Mouse (Mus musculus) stomach, embryonic 15.5 days (tissue): ENCODE results near the gene Sox2. TPM values are rescaled to one million over a fixed set of nuclear protein-coding genes. Genes with fewer than 3 reads are reported as not detected.

Source experiments
- ATAC-seq: fragments of 200-750 bp; cut with Nextera tagmentation; 2 replicates; pipeline ENCODE4 v1.8.0; 2017; ENCODE audit warnings: low read depth, moderate number of reproducible peaks, moderate TSS enrichment; ENCODE audit not compliant: insufficient read depth, low FRiP score
- H3K27ac ChIP-seq: fragments of 300-500 bp; sonication (generic); 2 replicates; pipeline ENCODE4 v1.5.1; 2015; ENCODE audit warnings: mild to moderate bottlenecking, inconsistent platforms
- H3K27me3 ChIP-seq: fragments of 300-500 bp; sonication (generic); replicated peaks from 2 replicates; pipeline ENCODE4 v1.6.1; 2015; ENCODE audit warnings: inconsistent platforms
- H3K36me3 ChIP-seq: fragments of 300-500 bp; sonication (generic); 2 replicates; pipeline ENCODE4 v1.6.1; 2015; ENCODE audit warnings: inconsistent platforms
- H3K4me1 ChIP-seq: fragments of 300-500 bp; sonication (generic); 2 replicates; pipeline ENCODE4 v1.6.1; 2015; ENCODE audit warnings: inconsistent platforms
- H3K4me2 ChIP-seq: fragments of 300-500 bp; sonication (generic); 2 replicates; pipeline ENCODE4 v1.6.1; 2015; ENCODE audit warnings: mild to moderate bottlenecking, inconsistent platforms
- H3K4me3 ChIP-seq: fragments of 300-500 bp; sonication (generic); replicated peaks from 2 replicates; pipeline ENCODE4 v1.5.1; 2015; ENCODE audit warnings: inconsistent platforms
- H3K9ac ChIP-seq: fragments of 300-500 bp; sonication (generic); 2 replicates; pipeline ENCODE4 v1.6.1; 2015; ENCODE audit warnings: inconsistent platforms
- H3K9me3 ChIP-seq: fragments of 300-500 bp; sonication (generic); 2 replicates; pipeline ENCODE4 v1.6.1; 2016; ENCODE audit warnings: inconsistent platforms
- WGBS: fragments of 180-500 bp; shearing (Covaris S2); methylation state at CpG from one replicate; pipeline ENCODE4 v1.1.7; 2015; 5-methylcytosine and 5-hydroxymethylcytosine counted together
- polyA plus RNA-seq: library from polyadenylated mRNA; unstranded; fragments of >200 nt; fragmentation: Nextera tagmentation; extraction: Ambion mirVana; gene quantifications from 2 replicates; pipeline ENCODE4 v1.2.1, GENCODE M21; 2015

Sox2 gene
- polyA plus RNA-seq: 11.6 and 14.0 TPM in 2 replicates

GRCm38 (mm10) chr3:34649726-34650620 is at the start of gene Sox2:
Gene Sox2 (plus strand): TSS chr3:34650405.
- H3K36me3 ChIP-seq: no peaks in the 10 kb centered on the region
- H3K4me3 ChIP-seq: peak within 1 kb of the TSS; percentile 50
- H3K4me1 ChIP-seq: peaks cover 24% of the 10 kb centered on the region; the same call in 1 of the 2 replicates
- no peaks in the 10 kb centered on the region for H3K9me3 ChIP-seq
- peaks cover 70% of the 10 kb centered on the region for H3K27me3 ChIP-seq
- WGBS: under 1% methylated on average over 76 of the region's 86 CpGs
- H3K9ac ChIP-seq: peak within 1 kb of the TSS; percentile 39; the same call in 1 of the 2 replicates
- H3K27ac ChIP-seq: peak within 1 kb of the TSS; percentile 92
- peak within 1 kb of the TSS; percentile 63 for H3K4me2 ChIP-seq
- peak; percentile 92 for ATAC-seq

DNA sequence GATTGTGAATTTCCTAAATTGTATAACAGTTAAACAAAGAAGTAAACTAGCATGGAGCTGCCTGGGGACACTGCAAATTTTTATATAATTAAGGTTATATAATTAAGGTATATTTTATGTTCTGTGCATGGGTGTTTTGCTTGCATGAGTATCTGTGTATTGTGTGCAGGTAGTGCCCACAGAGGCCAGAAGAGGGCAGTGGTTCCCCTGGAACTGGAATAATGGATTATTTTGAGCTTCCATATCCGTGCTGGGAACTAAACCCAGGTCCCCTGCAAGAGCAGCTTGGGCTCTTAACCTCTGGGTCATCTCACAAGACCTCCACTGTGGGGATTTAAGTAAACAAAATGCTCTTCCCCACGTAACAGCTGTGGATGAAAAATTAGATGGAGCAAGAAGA is 49.1 kb upstream of the Sox2 start:
- H3K27ac ChIP-seq: no peak overlapping the region
- no peaks in the 10 kb centered on the region for H3K9me3 ChIP-seq
- H3K27me3 ChIP-seq: no peaks in the 10 kb centered on the region
- H3K36me3 ChIP-seq: no peaks in the 10 kb centered on the region
- H3K9ac ChIP-seq: no peak overlapping the region
- H3K4me3 ChIP-seq: no peak overlapping the region
- ATAC-seq: no peak
- 49% methylated on average over 2 of the region's 2 CpGs for WGBS
- H3K4me2 ChIP-seq: no peak overlapping the region
- no peaks in the 10 kb centered on the region for H3K4me1 ChIP-seq

- Histone ChIP-seq H3K4me1 (no peaks in the 10 kb centered on the region), H3K9me3 (no peaks in the 10 kb centered on the region), H3K27ac (no peak overlapping the region), H3K9ac (no peak overlapping the region), H3K27me3 (no peaks in the 10 kb centered on the region), H3K4me3 (no peak overlapping the region), H3K36me3 (no peaks in the 10 kb centered on the region), H3K4me2 (no peak overlapping the region)
- ATAC-seq: no peak
- WGBS: 76% methylated on average over 7 of the region's 7 CpGs
Observed at GRCm38 (mm10) chr3:34614107-34614506, 36.1 kb upstream of the Sox2 start.

GRCm38 (mm10) chr3:34615526-34615925 is 34.7 kb upstream of the Sox2 start:
- Histone ChIP-seq H3K4me2 (no peak overlapping the region), H3K9me3 (no peaks in the 10 kb centered on the region), H3K36me3 (no peaks in the 10 kb centered on the region), H3K27me3 (no peaks in the 10 kb centered on the region), H3K27ac (no peak overlapping the region), H3K9ac (no peak overlapping the region), H3K4me1 (no peaks in the 10 kb centered on the region), H3K4me3 (no peak overlapping the region)
- no peak for ATAC-seq
- 68% methylated on average over 15 of the region's 15 CpGs for WGBS

- no peaks in the 10 kb centered on the region for H3K36me3 ChIP-seq
- H3K4me2 ChIP-seq: no peak overlapping the region
- no peaks in the 10 kb centered on the region for H3K4me1 ChIP-seq
- H3K9me3 ChIP-seq: no peaks in the 10 kb centered on the region
- 67% methylated on average over 7 of the region's 7 CpGs for WGBS
- H3K4me3 ChIP-seq: no peak overlapping the region
- no peak overlapping the region for H3K9ac ChIP-seq
- ATAC-seq: no peak
- H3K27ac ChIP-seq: no peak overlapping the region
- H3K27me3 ChIP-seq: no peaks in the 10 kb centered on the region
Observed at GRCm38 (mm10) chr3:34618934-34619333, 31.3 kb upstream of the Sox2 start.

DNA sequence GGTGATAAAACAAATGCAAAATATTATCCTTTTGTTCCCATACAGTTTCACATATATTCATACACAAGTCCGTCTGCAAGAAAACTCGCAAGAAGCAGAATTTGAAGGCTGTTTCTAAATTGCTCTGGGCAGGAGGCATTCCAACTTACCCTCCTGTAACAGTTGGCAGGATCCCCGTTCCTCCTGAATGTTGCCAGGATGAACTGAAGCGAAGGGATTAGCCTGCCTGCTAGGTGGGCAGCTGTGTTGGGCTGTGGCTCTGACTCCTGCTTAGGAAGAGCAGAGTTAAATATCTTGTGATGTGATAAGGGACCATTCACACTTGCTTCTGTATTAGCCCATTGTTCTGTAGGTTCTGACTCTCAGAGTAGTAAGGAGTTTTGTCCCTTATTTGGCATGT is 30.1 kb upstream of the Sox2 start:
- Histone ChIP-seq H3K4me1 (no peaks in the 10 kb centered on the region), H3K4me2 (no peak overlapping the region), H3K4me3 (no peak overlapping the region), H3K27me3 (no peaks in the 10 kb centered on the region), H3K36me3 (no peaks in the 10 kb centered on the region), H3K27ac (no peak overlapping the region), H3K9ac (no peak overlapping the region), H3K9me3 (no peaks in the 10 kb centered on the region)
- 69% methylated on average over 4 of the region's 4 CpGs for WGBS
- no peak for ATAC-seq

DNA sequence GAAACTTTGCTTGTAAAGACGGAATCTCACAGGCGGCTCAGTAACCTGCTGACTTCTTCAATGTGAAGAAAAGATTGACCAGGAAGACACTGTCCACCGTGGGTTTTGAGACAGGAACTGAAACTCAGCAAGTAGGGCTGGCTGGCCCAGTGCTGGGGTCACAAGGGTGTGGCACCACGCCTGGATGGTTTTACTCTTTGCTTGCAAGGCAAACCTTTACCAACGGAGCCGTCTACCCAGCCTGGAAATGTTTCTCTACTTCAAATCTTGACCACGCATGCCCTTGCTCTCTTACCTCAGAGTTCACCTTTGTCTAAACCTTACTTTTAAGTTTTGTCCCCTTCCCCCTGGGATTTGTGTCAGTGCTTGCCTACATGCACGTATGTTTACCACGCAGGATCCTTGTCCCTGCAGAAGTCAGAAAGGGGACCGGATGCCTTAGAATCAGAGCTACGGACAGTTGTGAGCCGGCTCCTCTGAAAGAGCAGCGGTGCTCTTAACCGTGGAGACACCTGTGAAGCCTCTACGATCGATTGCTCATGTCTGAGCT is 25.4 kb upstream of the Sox2 start:
- Histone ChIP-seq H3K4me3 (no peak overlapping the region), H3K27ac (no peak overlapping the region), H3K4me2 (no peak overlapping the region), H3K9me3 (no peaks in the 10 kb centered on the region), H3K27me3 (no peaks in the 10 kb centered on the region), H3K36me3 (no peaks in the 10 kb centered on the region), H3K4me1 (no peaks in the 10 kb centered on the region), H3K9ac (no peak overlapping the region)
- no peak for ATAC-seq
- 87% methylated on average over 16 of the region's 16 CpGs for WGBS

DNA sequence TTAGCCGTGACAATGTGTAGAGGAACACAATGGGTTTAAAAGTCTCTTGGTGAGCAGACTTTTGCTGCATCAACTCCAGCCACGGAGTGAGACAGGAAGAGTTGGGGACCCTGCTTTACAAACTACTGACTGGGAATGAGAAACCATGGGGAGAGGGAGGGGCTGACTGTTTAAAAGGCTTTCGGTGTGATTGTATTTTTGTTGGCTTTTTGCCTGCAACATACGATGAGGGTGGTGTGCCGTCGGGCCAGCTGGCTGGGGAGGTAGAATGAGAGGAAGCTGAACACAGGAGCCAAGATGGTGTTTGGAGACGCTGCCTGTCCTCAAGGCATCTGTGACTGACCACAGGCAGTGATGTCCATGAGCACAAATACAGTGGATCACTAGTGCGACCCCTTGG is 23.7 kb upstream of the Sox2 start:
- no peaks in the 10 kb centered on the region for H3K27me3 ChIP-seq
- H3K4me3 ChIP-seq: no peak overlapping the region
- no peaks in the 10 kb centered on the region for H3K36me3 ChIP-seq
- ATAC-seq: no peak
- H3K4me1 ChIP-seq: no peaks in the 10 kb centered on the region
- no peak overlapping the region for H3K9ac ChIP-seq
- 65% methylated on average over 8 of the region's 8 CpGs for WGBS
- no peak overlapping the region for H3K4me2 ChIP-seq
- no peaks in the 10 kb centered on the region for H3K9me3 ChIP-seq
- no peak overlapping the region for H3K27ac ChIP-seq

DNA sequence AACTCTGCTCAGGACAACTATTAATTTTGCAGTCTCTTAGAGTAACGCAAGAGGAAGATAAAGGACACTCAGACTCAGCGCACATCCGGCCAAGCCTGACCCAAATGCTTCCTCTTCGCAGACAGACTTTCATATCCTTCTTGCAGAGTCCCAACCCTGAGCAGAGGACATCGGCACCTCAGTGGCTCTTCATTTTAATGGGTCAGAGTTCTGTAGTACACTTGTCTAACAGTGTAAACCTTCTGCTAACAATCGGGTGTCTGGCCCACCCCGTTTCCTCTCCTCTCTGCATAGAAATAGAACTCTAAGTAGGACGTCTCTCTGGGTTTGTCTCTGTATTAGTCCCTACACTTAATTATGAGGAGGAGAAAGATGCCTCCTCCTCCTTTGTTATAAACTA is 20.2 kb upstream of the Sox2 start:
- 62% methylated on average over 8 of the region's 8 CpGs for WGBS

GRCm38 (mm10) chr3:34630736-34631135 is 19.5 kb upstream of the Sox2 start:
- H3K27ac ChIP-seq: no peak overlapping the region
- H3K27me3 ChIP-seq: 0 out of 2 replicates have a peak, but pooled peaks cover 7% of the 10 kb centered on the region
- H3K9me3 ChIP-seq: no peaks in the 10 kb centered on the region
- no peak for ATAC-seq
- no peaks in the 10 kb centered on the region for H3K4me1 ChIP-seq
- no peak overlapping the region for H3K4me3 ChIP-seq
- no peak overlapping the region for H3K4me2 ChIP-seq
- no peaks in the 10 kb centered on the region for H3K36me3 ChIP-seq
- 26% methylated on average over 1 of the region's 1 CpGs for WGBS
- no peak overlapping the region for H3K9ac ChIP-seq

More for the DNA sequence above, 20.2 kb upstream of the Sox2 start:
- H3K9ac ChIP-seq: no peak overlapping the region
- 0 out of 2 replicates have a peak, but pooled peaks cover 6% of the 10 kb centered on the region for H3K27me3 ChIP-seq
- no peak for ATAC-seq
- H3K4me2 ChIP-seq: no peak overlapping the region
- H3K4me1 ChIP-seq: no peaks in the 10 kb centered on the region
- H3K4me3 ChIP-seq: no peak overlapping the region
- H3K9me3 ChIP-seq: no peaks in the 10 kb centered on the region
- H3K27ac ChIP-seq: no peak overlapping the region
- H3K36me3 ChIP-seq: no peaks in the 10 kb centered on the region

DNA sequence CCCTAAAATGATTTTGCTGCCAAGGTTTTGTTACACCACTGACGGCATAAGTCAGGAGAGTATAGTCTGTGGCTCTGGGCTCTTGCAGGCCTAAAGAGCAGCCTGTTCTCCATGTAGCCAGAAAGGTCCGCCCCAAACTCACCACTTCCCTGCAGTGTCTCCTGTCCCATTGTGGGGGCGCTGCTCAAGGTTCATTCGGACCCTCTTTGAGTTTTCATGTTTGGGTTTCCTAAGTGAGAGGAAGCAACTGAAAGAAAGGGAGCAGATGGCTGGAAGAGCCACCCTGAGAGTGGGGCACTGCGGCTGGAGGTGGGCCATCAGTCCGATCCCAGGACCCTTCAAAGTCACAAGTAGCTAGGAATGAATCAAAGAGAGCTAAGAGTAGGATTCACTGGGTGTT is 13.2 kb upstream of the Sox2 start:
- H3K9ac ChIP-seq: no peak overlapping the region
- H3K27ac ChIP-seq: no peak overlapping the region
- WGBS: 59% methylated on average over 6 of the region's 6 CpGs
- ATAC-seq: no peak
- no peak overlapping the region for H3K4me2 ChIP-seq
- no peaks in the 10 kb centered on the region for H3K9me3 ChIP-seq
- H3K4me3 ChIP-seq: no peak overlapping the region
- peaks cover 50% of the 10 kb centered on the region for H3K27me3 ChIP-seq
- no peaks in the 10 kb centered on the region for H3K4me1 ChIP-seq
- H3K36me3 ChIP-seq: no peaks in the 10 kb centered on the region

DNA sequence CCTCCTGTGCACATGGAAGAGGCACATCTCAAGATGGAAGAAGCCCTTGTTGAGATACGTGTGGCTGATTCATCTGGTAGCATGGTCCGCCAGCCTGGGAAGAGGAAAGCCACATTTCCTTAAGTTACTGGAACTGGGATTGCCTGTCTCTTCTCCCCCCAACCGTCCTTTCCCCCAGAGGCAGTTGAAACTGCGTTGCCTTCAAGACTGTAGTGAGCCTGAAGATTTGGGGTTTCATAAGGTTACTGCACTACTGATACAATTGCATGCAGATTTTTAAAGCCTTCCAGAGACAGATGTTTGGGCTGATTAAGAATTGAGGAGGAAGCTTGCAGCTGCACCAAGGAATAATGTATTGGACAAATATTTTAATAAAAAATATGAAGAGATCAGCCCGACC is 12.7 kb upstream of the Sox2 start:
- Histone ChIP-seq H3K4me3 (no peak overlapping the region), H3K4me1 (no peaks in the 10 kb centered on the region), H3K9ac (no peak overlapping the region), H3K36me3 (no peaks in the 10 kb centered on the region), H3K4me2 (no peak overlapping the region), H3K27ac (no peak overlapping the region), H3K9me3 (no peaks in the 10 kb centered on the region), H3K27me3 (peaks cover 55% of the 10 kb centered on the region)
- WGBS: 46% methylated on average over 5 of the region's 5 CpGs
- no peak for ATAC-seq
